Mouse (Mus musculus) cerebellum, adult 8-10 months (tissue): ENCODE measurements around the gene Timd2.
"Not testable (repeated sequence)": the region's sequence is repeated elsewhere in the genome, so short reads cannot be mapped to it uniquely, and the experiment has no call there.

Experiments
- DNase-seq: peaks from one replicate; pipeline ENCODE4 v3.0.0; 2022

Gene Timd2

GRCm38 (mm10) chr11:46652476-46652875 lies 54.4 kb downstream of the Timd2 start:
- DNase-seq: no peak

- DNase-seq: not testable (repeated sequence)
These were observed 57.2 kb downstream of the Timd2 start for GRCm38 (mm10) chr11:46649655-46650054.

GRCm38 (mm10) chr11:46644824-46645223 lies 62.0 kb downstream of the Timd2 start:
- no peak for DNase-seq

- no peak for DNase-seq
These were observed 70.3 kb downstream of the Timd2 start for GRCm38 (mm10) chr11:46636568-46636967.

- not testable (repeated sequence) for DNase-seq
These were observed 71.3 kb downstream of the Timd2 start for GRCm38 (mm10) chr11:46635516-46635915.

- DNase-seq: no peak
These were observed 75.2 kb downstream of the Timd2 start for GRCm38 (mm10) chr11:46631635-46632034.

GRCm38 (mm10) chr11:46629211-46629795 lies 77.6 kb downstream of the Timd2 start, which contains the start of gene Dppa1:
Gene Dppa1 (minus strand): TSS chr11:46629261.
- DNase-seq: no peak

- no peak for DNase-seq
These were observed 86.3 kb downstream of the Timd2 start for GRCm38 (mm10) chr11:46620414-46621168.

GRCm38 (mm10) chr11:46619929-46620328 lies 86.9 kb downstream of the Timd2 start:
- no peak for DNase-seq
